Mouse (Mus musculus): Measurements from ENCODE around the gene Panx1. TPM values are rescaled to one million over a fixed set of nuclear protein-coding genes. Genes with fewer than 3 reads are reported as not detected.

Gene Panx1
- polyA plus RNA-seq, 1 experiment = 42.8 TPM

DNA sequence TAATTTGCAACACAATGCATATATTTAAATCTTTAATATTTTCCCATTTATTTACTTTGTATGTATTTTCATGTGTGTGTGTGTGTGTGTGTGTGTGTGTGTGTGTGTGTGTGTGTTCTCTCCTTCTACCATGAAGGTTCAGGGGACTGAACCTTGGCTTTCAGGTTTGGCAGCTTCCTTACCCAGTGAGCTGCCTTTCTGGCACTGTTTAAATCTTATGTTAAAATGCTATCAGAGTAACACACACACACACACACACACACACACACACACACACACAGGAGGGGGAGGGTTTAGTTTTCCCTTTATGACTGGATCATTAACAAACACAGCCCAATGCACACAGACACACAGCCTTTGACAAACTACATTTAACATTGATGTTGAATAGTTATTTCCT is 8.0 kb downstream of the Panx1 start:
- no peaks in the 10 kb centered on the region for H3K36me3 ChIP-seq (ENCODE audit: control insufficient read depth, insufficient read depth)
- H3ac ChIP-seq (ENCODE audit: control insufficient read depth, insufficient read length, low read depth) = no peak overlapping the region
- no peak overlapping the region for H3K4me3 ChIP-seq (ENCODE audit: insufficient read depth, poor library complexity, severe bottlenecking)
- peaks cover 32% of the 10 kb centered on the region for H3K79me3 ChIP-seq (ENCODE audit: low read depth)
- H3K79me2 ChIP-seq (ENCODE audit: control insufficient read depth, insufficient read depth) = peaks cover 79% of the 10 kb centered on the region
- H3K27me3 ChIP-seq (ENCODE audit: control insufficient read depth, insufficient read depth, insufficient read length) = no peaks in the 10 kb centered on the region
- TF ChIP-seq MYOG (IDR thresholded peaks at IDR 0.05; ENCODE audit: control insufficient read depth, extremely low read depth, insufficient read length) (no peak), MYOD1 (IDR thresholded peaks at IDR 0.05; ENCODE audit: control insufficient read depth, insufficient read length, low read depth) (no peak), CTCF (IDR thresholded peaks at IDR 0.05; ENCODE audit: control insufficient read depth, insufficient read depth, insufficient read length) (no peak), MAX (IDR thresholded peaks at IDR 0.05) (no peak), USF1 (IDR thresholded peaks at IDR 0.05; ENCODE audit: low read depth) (no peak), FOSL1 (IDR thresholded peaks at IDR 0.05; ENCODE audit: insufficient read depth, low read length, poor library complexity, severe bottlenecking) (no peak), CEBPB (IDR thresholded peaks at IDR 0.05; ENCODE audit: low read depth) (no peak)

DNA sequence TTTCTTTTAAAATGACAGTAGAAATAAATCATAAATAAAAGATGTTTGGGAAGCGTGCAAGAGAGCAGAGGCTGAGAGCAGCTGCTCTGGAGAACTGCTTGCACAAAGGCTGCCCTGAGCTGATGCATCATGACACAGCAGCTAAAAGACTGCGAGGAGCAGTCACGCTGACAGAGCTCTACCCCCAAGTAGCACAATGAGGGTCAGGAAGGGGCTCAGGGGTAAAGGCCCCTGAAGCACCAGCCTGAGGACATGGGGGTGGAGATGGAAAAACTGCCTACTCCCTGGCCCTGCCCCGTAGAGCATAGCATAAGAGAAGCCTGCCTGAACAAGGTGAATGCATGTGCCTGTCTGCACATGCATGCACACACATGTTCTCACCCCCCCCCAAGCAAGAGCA is 8.5 kb downstream of the Panx1 start:
- no peak for TF ChIP-seq CTCF (IDR thresholded peaks at IDR 0.05; ENCODE audit: control insufficient read depth, insufficient read depth, insufficient read length)
- no peak for TF ChIP-seq CEBPB (IDR thresholded peaks at IDR 0.05; ENCODE audit: low read depth)
- TF ChIP-seq FOSL1 (IDR thresholded peaks at IDR 0.05; ENCODE audit: insufficient read depth, low read length, poor library complexity, severe bottlenecking) = no peak
- TF ChIP-seq MYOG (IDR thresholded peaks at IDR 0.05; ENCODE audit: control insufficient read depth, extremely low read depth, insufficient read length) = no peak
- no peak for TF ChIP-seq USF1 (IDR thresholded peaks at IDR 0.05; ENCODE audit: low read depth)
- no peak for TF ChIP-seq MAX (IDR thresholded peaks at IDR 0.05)
- TF ChIP-seq MYOD1 (IDR thresholded peaks at IDR 0.05; ENCODE audit: control insufficient read depth, insufficient read length, low read depth) = no peak

DNA sequence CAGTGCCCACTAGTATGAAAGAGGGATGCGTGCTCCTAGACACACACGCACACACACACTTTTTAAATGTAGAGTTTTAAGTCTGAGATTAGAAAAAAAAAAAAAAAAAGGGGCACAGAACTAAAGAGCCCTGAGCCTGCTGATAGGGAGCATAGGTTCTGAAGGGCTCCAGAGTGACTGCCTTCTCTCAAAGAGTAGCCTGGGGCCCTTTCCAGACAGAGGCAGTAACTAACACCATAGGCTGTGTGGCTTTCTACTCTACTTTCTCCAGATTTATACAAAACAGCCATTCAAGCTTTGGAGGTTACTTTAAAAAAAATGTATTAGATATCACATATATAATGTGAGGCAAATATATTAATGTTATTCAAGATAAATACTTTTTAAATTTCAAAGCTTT is 8.9 kb downstream of the Panx1 start:
- H3ac ChIP-seq (ENCODE audit: control insufficient read depth, insufficient read length, low read depth) = no peak overlapping the region
- no peaks in the 10 kb centered on the region for H3K27me3 ChIP-seq (ENCODE audit: control insufficient read depth, insufficient read depth, insufficient read length)

More for the DNA sequence above, 8.5 kb downstream of the Panx1 start:
- Histone ChIP-seq H3ac (ENCODE audit: control insufficient read depth, insufficient read length, low read depth) (no peak overlapping the region), H3K79me2 (ENCODE audit: control insufficient read depth, insufficient read depth) (peaks cover 74% of the 10 kb centered on the region), H3K79me3 (ENCODE audit: low read depth) (peaks cover 31% of the 10 kb centered on the region), H3K36me3 (ENCODE audit: control insufficient read depth, insufficient read depth) (peaks cover under 1% of the 10 kb centered on the region), H3K27me3 (ENCODE audit: control insufficient read depth, insufficient read depth, insufficient read length) (no peaks in the 10 kb centered on the region), H3K4me3 (ENCODE audit: insufficient read depth, poor library complexity, severe bottlenecking) (no peak overlapping the region)

DNA sequence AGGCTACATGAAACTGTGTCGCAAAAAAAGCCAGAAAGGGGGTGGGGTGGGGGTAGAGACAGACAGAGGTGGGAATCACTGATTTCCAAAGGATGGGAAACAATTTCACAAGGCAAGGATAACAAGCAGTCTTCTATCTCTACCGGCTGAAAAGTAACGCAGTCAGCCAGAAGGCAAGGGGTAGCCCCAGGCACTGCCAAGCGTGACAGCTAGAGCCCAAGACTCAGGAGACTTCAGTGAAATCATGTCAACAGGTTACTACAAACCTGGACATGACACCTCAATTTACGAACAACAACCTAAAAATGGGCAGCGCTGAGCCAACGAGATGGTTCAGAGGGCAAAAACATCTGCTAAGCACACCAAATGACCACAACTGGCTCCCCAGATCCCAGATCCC is 9.3 kb downstream of the Panx1 start:
- Histone ChIP-seq H3ac (ENCODE audit: control insufficient read depth, insufficient read length, low read depth) (no peak overlapping the region), H3K4me3 (ENCODE audit: insufficient read depth, poor library complexity, severe bottlenecking) (no peak overlapping the region), H3K36me3 (ENCODE audit: control insufficient read depth, insufficient read depth) (peaks cover 7% of the 10 kb centered on the region), H3K79me3 (ENCODE audit: low read depth) (peaks cover 32% of the 10 kb centered on the region), H3K27me3 (ENCODE audit: control insufficient read depth, insufficient read depth, insufficient read length) (no peaks in the 10 kb centered on the region), H3K79me2 (ENCODE audit: control insufficient read depth, insufficient read depth) (peaks cover 66% of the 10 kb centered on the region)
- TF ChIP-seq MYOG (IDR thresholded peaks at IDR 0.05; ENCODE audit: control insufficient read depth, extremely low read depth, insufficient read length) = no peak
- no peak for TF ChIP-seq CEBPB (IDR thresholded peaks at IDR 0.05; ENCODE audit: low read depth)
- no peak for TF ChIP-seq USF1 (IDR thresholded peaks at IDR 0.05; ENCODE audit: low read depth)
- no peak for TF ChIP-seq MYOD1 (IDR thresholded peaks at IDR 0.05; ENCODE audit: control insufficient read depth, insufficient read length, low read depth)
- no peak for TF ChIP-seq FOSL1 (IDR thresholded peaks at IDR 0.05; ENCODE audit: insufficient read depth, low read length, poor library complexity, severe bottlenecking)
- TF ChIP-seq CTCF (IDR thresholded peaks at IDR 0.05; ENCODE audit: control insufficient read depth, insufficient read depth, insufficient read length) = no peak
- TF ChIP-seq MAX (IDR thresholded peaks at IDR 0.05) = no peak

More for the DNA sequence above, 8.9 kb downstream of the Panx1 start:
- peaks cover 32% of the 10 kb centered on the region for H3K79me3 ChIP-seq (ENCODE audit: low read depth)
- TF ChIP-seq CTCF (IDR thresholded peaks at IDR 0.05; ENCODE audit: control insufficient read depth, insufficient read depth, insufficient read length) (no peak), MAX (IDR thresholded peaks at IDR 0.05) (no peak), FOSL1 (IDR thresholded peaks at IDR 0.05; ENCODE audit: insufficient read depth, low read length, poor library complexity, severe bottlenecking) (no peak), USF1 (IDR thresholded peaks at IDR 0.05; ENCODE audit: low read depth) (no peak), MYOD1 (IDR thresholded peaks at IDR 0.05; ENCODE audit: control insufficient read depth, insufficient read length, low read depth) (no peak), MYOG (IDR thresholded peaks at IDR 0.05; ENCODE audit: control insufficient read depth, extremely low read depth, insufficient read length) (no peak), CEBPB (IDR thresholded peaks at IDR 0.05; ENCODE audit: low read depth) (no peak)
- no peak overlapping the region for H3K4me3 ChIP-seq (ENCODE audit: insufficient read depth, poor library complexity, severe bottlenecking)
- H3K36me3 ChIP-seq (ENCODE audit: control insufficient read depth, insufficient read depth) = peaks cover 5% of the 10 kb centered on the region
- H3K79me2 ChIP-seq (ENCODE audit: control insufficient read depth, insufficient read depth) = peaks cover 70% of the 10 kb centered on the region

DNA sequence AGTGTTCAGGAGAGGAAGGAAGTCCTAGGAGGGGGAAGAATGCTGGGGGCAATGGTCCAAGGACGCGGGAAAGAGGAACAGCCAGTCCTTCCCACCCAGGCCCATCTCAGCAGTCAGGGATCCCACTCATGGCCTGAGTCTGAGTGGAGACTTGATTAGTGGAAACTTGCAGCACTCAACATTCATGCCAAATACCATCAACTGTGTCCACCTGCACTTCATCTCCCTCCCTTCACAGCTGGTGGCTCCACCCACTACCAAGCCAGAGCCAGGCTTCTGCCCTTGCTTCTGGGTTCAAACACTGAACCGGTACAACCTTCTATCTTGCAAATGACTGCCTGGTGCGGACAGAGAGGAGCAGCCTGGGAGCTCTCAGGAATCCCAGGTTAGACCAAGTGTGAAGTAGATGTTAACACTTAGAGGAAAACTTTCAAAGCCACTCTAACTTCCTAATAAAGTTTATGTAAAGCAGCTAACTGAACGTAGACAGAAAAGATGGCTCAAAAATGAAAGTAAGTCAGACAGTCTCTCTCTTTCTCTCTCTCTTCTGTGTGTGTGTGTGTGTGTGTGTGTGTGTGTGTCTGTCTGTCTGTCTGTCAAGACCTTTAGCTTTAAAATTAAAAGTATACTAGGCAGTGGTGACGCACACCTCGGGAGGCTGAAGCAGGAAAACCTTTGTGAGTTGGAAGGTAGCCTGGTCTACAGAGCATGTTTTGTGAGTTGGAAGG is 10.6 kb downstream of the Panx1 start:
- H3K36me3 ChIP-seq (ENCODE audit: control insufficient read depth, insufficient read depth) = peaks cover 7% of the 10 kb centered on the region
- H3K27me3 ChIP-seq (ENCODE audit: control insufficient read depth, insufficient read depth, insufficient read length) = no peaks in the 10 kb centered on the region
- no peak overlapping the region for H3K4me3 ChIP-seq (ENCODE audit: insufficient read depth, poor library complexity, severe bottlenecking)
- TF ChIP-seq MYOD1 (IDR thresholded peaks at IDR 0.05; ENCODE audit: control insufficient read depth, insufficient read length, low read depth) = no peak
- TF ChIP-seq CEBPB (IDR thresholded peaks at IDR 0.05; ENCODE audit: low read depth) = no peak
- TF ChIP-seq FOSL1 (IDR thresholded peaks at IDR 0.05; ENCODE audit: insufficient read depth, low read length, poor library complexity, severe bottlenecking) = no peak
- TF ChIP-seq MYOG (IDR thresholded peaks at IDR 0.05; ENCODE audit: control insufficient read depth, extremely low read depth, insufficient read length) = no peak
- no peak for TF ChIP-seq USF1 (IDR thresholded peaks at IDR 0.05; ENCODE audit: low read depth)
- TF ChIP-seq MAX (IDR thresholded peaks at IDR 0.05) = no peak
- no peak for TF ChIP-seq CTCF (IDR thresholded peaks at IDR 0.05; ENCODE audit: control insufficient read depth, insufficient read depth, insufficient read length)
- H3ac ChIP-seq (ENCODE audit: control insufficient read depth, insufficient read length, low read depth) = no peak overlapping the region
- H3K79me2 ChIP-seq (ENCODE audit: control insufficient read depth, insufficient read depth) = peaks cover 53% of the 10 kb centered on the region
- H3K79me3 ChIP-seq (ENCODE audit: low read depth) = peaks cover 28% of the 10 kb centered on the region
